Mouse (Mus musculus) embryonic facial prominence, embryonic 13.5 days (tissue): ENCODE results near the gene Slu7. TPM values are rescaled to one million over a fixed set of nuclear protein-coding genes. Genes with fewer than 3 reads are reported as not detected.
A peak's percentile ranks its signal among the peaks of the same experiment; 100 is the strongest.

Experiments used
- ATAC-seq: fragments of 200-750 bp; cut with Nextera tagmentation; 2 replicates; pipeline ENCODE4 v1.8.0; 2017; ENCODE audit warnings: low read depth; ENCODE audit not compliant: insufficient number of reproducible peaks, insufficient read depth, low FRiP score, low TSS enrichment
- H3K27ac ChIP-seq: fragments of 300-500 bp; sonication (generic); 2 replicates; pipeline ENCODE4 v1.5.1; 2015; ENCODE audit warnings: moderate library complexity, mild to moderate bottlenecking, inconsistent platforms
- H3K27me3 ChIP-seq: fragments of 300-500 bp; sonication (generic); 2 replicates; pipeline ENCODE4 v1.6.1; 2015; ENCODE audit warnings: mild to moderate bottlenecking, inconsistent platforms
- H3K36me3 ChIP-seq: fragments of 300-500 bp; sonication (generic); 2 replicates; pipeline ENCODE4 v1.6.1; 2015; ENCODE audit warnings: mild to moderate bottlenecking, inconsistent platforms
- H3K4me1 ChIP-seq: fragments of 300-500 bp; sonication (generic); 2 replicates; pipeline ENCODE4 v1.6.1; 2015; ENCODE audit warnings: inconsistent platforms
- H3K4me2 ChIP-seq: fragments of 300-500 bp; sonication (generic); 2 replicates; pipeline ENCODE4 v1.6.1; 2015; ENCODE audit warnings: moderate library complexity, mild to moderate bottlenecking, inconsistent platforms
- H3K4me3 ChIP-seq: fragments of 300-500 bp; sonication (generic); 2 replicates; pipeline ENCODE4 v1.5.1; 2015; ENCODE audit warnings: mild to moderate bottlenecking, inconsistent platforms
- H3K9ac ChIP-seq: fragments of 300-500 bp; sonication (generic); 2 replicates; pipeline ENCODE4 v1.6.1; 2015; ENCODE audit warnings: mild to moderate bottlenecking, inconsistent platforms
- H3K9me3 ChIP-seq: fragments of 300-500 bp; sonication (generic); 2 replicates; pipeline ENCODE4 v1.6.1; 2016; ENCODE audit warnings: inconsistent platforms
- WGBS: fragments of 180-500 bp; shearing (Covaris S2); methylation state at CpG from one replicate; pipeline ENCODE4 v1.1.7; 2015; ENCODE audit warnings: mixed read lengths; 5-methylcytosine and 5-hydroxymethylcytosine counted together
- polyA plus RNA-seq: library from polyadenylated mRNA; unstranded; fragments of >200 nt; fragmentation: Nextera tagmentation; extraction: Ambion mirVana; gene quantifications from 2 replicates; pipeline ENCODE4 v1.2.1, GENCODE M21; 2015

Slu7 gene
- polyA plus RNA-seq, 1 experiment from 2014 or later = 59.3 TPM

- Histone ChIP-seq H3K4me1 (0 out of 2 replicates have a peak, but pooled peaks cover 3% of the 10 kb centered on the region), H3K4me3 (peak within 1 kb of the TSS; percentile 61), H3K4me2 (peak within 1 kb of the TSS; percentile 59), H3K36me3 (peaks cover 21% of the 10 kb centered on the region; the same call in 1 of the 2 replicates), H3K27me3 (no peaks in the 10 kb centered on the region), H3K27ac (peak within 1 kb of the TSS; percentile 64), H3K9me3 (no peaks in the 10 kb centered on the region), H3K9ac (peak within 1 kb of the TSS; percentile 80)
- peak; percentile 87 for ATAC-seq
- 3% methylated on average over 27 of the region's 27 CpGs for WGBS
Measured at GRCm38 (mm10) chr11:43425824-43426413, 7.6 kb upstream of the Slu7 start, which contains the start of gene Pttg1. Gene Pttg1, minus strand, starts transcription at chr11:43426251.

DNA sequence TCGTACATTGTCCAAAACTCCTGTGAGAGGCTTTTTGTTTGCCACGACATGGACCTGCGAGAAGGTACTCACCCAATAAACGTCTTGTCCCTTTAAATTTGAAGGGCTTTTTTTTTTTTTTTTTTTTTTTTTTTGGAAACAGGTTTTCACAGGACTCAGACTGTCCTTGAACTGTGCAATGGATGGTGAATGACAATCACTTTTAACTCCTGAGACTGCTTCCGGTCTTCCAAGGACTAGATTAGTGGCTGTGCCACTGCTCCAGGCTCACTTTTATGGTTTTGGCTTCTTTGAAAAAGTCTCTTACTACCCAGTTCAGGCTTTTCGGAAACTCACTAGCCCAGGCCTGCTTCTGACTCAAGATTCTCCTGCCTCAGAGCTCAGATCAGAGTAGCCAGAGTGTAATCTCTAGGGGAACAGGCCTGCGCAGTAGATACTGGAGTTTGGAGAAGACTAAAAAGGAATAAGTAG, 7.1 kb upstream of the Slu7 start:
- Histone ChIP-seq H3K9me3 (no peaks in the 10 kb centered on the region), H3K4me1 (0 out of 2 replicates have a peak, but pooled peaks cover 3% of the 10 kb centered on the region), H3K27me3 (no peaks in the 10 kb centered on the region), H3K9ac (peak overlapping the region; percentile 80), H3K27ac (peak overlapping the region; percentile 64), H3K36me3 (peaks cover 17% of the 10 kb centered on the region; the same call in 1 of the 2 replicates), H3K4me3 (peak overlapping the region; percentile 61), H3K4me2 (peak overlapping the region; percentile 59)
- 17% methylated on average over 7 of the region's 7 CpGs for WGBS
- no peak for ATAC-seq

DNA sequence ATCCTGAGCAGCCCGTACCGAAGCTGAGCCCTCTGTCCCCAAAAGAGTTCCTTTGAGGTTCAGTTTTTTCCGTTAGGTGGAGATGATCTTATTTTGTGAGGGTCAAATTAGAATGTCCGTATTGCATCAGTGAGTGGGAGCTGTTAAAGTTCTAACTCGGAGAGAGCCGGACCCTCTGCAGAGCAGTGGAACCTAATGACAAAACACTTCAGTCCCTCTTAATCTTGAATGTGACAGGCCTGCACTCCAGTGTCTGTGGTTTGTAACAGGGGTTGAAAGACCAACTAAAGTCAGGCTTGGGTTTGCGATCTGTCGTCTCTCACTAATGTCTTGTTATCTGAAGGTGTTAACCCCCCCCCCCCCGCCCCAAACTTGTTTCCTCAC, 472 bp downstream of the Slu7 start:
- H3K27ac ChIP-seq = no peak overlapping the region
- peak overlapping the region; percentile 85 for H3K9ac ChIP-seq
- WGBS = 5% methylated on average over 9 of the region's 9 CpGs
- no peaks in the 10 kb centered on the region for H3K27me3 ChIP-seq
- H3K4me2 ChIP-seq = peak overlapping the region; percentile 78
- peak overlapping the region; percentile 93 for H3K4me3 ChIP-seq
- no peaks in the 10 kb centered on the region for H3K9me3 ChIP-seq
- ATAC-seq = no peak
- peaks cover 19% of the 10 kb centered on the region for H3K36me3 ChIP-seq
- peaks cover 8% of the 10 kb centered on the region for H3K4me1 ChIP-seq

GRCm38 (mm10) chr11:43441121-43441520, 7.6 kb downstream of the Slu7 start:
- no peaks in the 10 kb centered on the region for H3K27me3 ChIP-seq
- H3K9ac ChIP-seq = no peak overlapping the region
- no peak for ATAC-seq
- no peak overlapping the region for H3K4me3 ChIP-seq
- H3K4me1 ChIP-seq = no peaks in the 10 kb centered on the region
- no peak overlapping the region for H3K4me2 ChIP-seq
- WGBS = 88% methylated on average over 10 of the region's 10 CpGs
- H3K36me3 ChIP-seq = peaks cover 88% of the 10 kb centered on the region
- H3K9me3 ChIP-seq = no peaks in the 10 kb centered on the region
- no peak overlapping the region for H3K27ac ChIP-seq

GRCm38 (mm10) chr11:43443183-43443582, 9.6 kb downstream of the Slu7 start:
- H3K4me1 ChIP-seq = no peaks in the 10 kb centered on the region
- no peaks in the 10 kb centered on the region for H3K9me3 ChIP-seq
- no peak overlapping the region for H3K9ac ChIP-seq
- no peak overlapping the region for H3K27ac ChIP-seq
- peaks cover 96% of the 10 kb centered on the region for H3K36me3 ChIP-seq
- no peak overlapping the region for H3K4me3 ChIP-seq
- H3K4me2 ChIP-seq = no peak overlapping the region
- ATAC-seq = no peak
- H3K27me3 ChIP-seq = no peaks in the 10 kb centered on the region
- 95% methylated on average over 13 of the region's 13 CpGs for WGBS

- Histone ChIP-seq H3K9ac (no peak overlapping the region), H3K4me2 (no peak overlapping the region), H3K4me1 (no peaks in the 10 kb centered on the region), H3K4me3 (no peak overlapping the region), H3K36me3 (peaks cover 30% of the 10 kb centered on the region), H3K9me3 (no peaks in the 10 kb centered on the region), H3K27ac (no peak overlapping the region), H3K27me3 (no peaks in the 10 kb centered on the region)
- no peak for ATAC-seq
- WGBS = 84% methylated on average over 2 of the region's 2 CpGs
Measured at GRCm38 (mm10) chr11:43449916-43450315, 16.4 kb downstream of the Slu7 start.

DNA sequence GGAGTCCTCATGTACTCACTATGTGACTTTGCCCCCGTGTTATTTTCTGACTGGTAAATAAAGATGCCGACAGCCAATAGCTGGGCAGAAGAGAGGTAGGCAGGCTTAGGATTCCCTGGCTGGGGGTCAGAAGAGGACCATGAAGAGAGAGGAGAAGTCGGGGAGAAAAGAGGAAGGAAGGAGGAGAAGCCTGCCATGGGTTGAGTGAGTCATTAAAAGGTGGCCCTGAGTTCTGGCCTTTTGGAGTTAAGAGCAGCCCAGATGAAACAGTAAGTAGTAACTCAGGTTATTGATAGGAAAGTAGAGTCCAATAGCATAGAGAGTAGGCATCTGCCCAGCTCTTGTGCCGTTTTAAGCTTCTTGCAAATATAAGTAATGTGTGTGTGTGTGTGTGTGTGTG, 17.8 kb downstream of the Slu7 start:
- 67% methylated on average over 4 of the region's 4 CpGs for WGBS
- Histone ChIP-seq H3K9me3 (no peaks in the 10 kb centered on the region), H3K4me1 (no peaks in the 10 kb centered on the region), H3K4me2 (no peak overlapping the region), H3K27me3 (no peaks in the 10 kb centered on the region), H3K4me3 (no peak overlapping the region), H3K9ac (no peak overlapping the region), H3K27ac (no peak overlapping the region), H3K36me3 (peaks cover 16% of the 10 kb centered on the region)
- ATAC-seq = no peak

DNA sequence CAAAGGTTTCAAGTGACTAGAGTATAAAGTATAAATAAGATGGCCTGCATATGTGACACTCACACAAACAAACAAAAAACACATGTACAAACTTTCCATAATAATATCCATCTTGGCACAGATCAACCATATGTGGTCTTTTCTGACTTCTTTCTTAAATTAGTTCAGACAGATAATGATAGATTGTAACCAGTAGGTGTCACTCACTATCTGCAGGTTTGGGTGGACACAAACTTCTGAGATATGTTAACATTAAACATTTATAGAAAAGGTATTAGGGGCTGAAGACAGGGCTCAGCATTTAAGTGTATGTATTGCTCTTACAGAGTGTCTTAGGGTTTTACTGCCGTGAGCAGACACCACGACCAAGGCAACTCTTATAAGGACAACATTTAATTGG, 18.7 kb downstream of the Slu7 start:
- H3K4me1 ChIP-seq = no peaks in the 10 kb centered on the region
- ATAC-seq = no peak
- 63% methylated on average over 2 of the region's 2 CpGs for WGBS
- no peak overlapping the region for H3K4me2 ChIP-seq
- no peaks in the 10 kb centered on the region for H3K9me3 ChIP-seq
- H3K27ac ChIP-seq = no peak overlapping the region
- H3K27me3 ChIP-seq = no peaks in the 10 kb centered on the region
- no peak overlapping the region for H3K4me3 ChIP-seq
- H3K9ac ChIP-seq = no peak overlapping the region
- H3K36me3 ChIP-seq = peaks cover 8% of the 10 kb centered on the region

GRCm38 (mm10) chr11:43463204-43463603, 29.7 kb downstream of the Slu7 start:
- Histone ChIP-seq H3K4me1 (no peaks in the 10 kb centered on the region), H3K27me3 (no peaks in the 10 kb centered on the region), H3K4me2 (no peak overlapping the region), H3K9ac (no peak overlapping the region), H3K36me3 (no peaks in the 10 kb centered on the region), H3K27ac (no peak overlapping the region), H3K4me3 (no peak overlapping the region), H3K9me3 (no peaks in the 10 kb centered on the region)
- ATAC-seq = no peak
- 93% methylated on average over 25 of the region's 25 CpGs for WGBS

- 34% methylated on average over 5 of the region's 5 CpGs for whole genome bisulfite sequencing
- H3K9me3 ChIP-seq = no peaks in the 10 kb centered on the region
- peaks cover 16% of the 10 kb centered on the region for H3K4me1 ChIP-seq
- no peaks in the 10 kb centered on the region; the same call in none of the 2 replicates for H3K27me3 ChIP-seq
- ATAC-seq = no peak
- no peaks in the 10 kb centered on the region for H3K36me3 ChIP-seq
- no peak overlapping the region for H3K27ac ChIP-seq
- no peak overlapping the region for H3K4me2 ChIP-seq
- no peak overlapping the region for H3K4me3 ChIP-seq
- H3K9ac ChIP-seq = no peak overlapping the region
Measured at GRCm38 (mm10) chr11:43470118-43470517, 36.6 kb downstream of the Slu7 start.

- Histone ChIP-seq H3K9me3 (no peaks in the 10 kb centered on the region), H3K4me1 (peaks cover 17% of the 10 kb centered on the region), H3K4me3 (no peak overlapping the region), H3K27ac (no peak overlapping the region), H3K4me2 (no peak overlapping the region), H3K9ac (no peak overlapping the region), H3K36me3 (no peaks in the 10 kb centered on the region), H3K27me3 (no peaks in the 10 kb centered on the region; the same call in none of the 2 replicates)
- 69% methylated on average over 6 of the region's 6 CpGs for WGBS
- ATAC-seq = no peak
Measured at GRCm38 (mm10) chr11:43470881-43471820, 37.6 kb downstream of the Slu7 start.
